Mouse (Mus musculus): ENCODE results near the gene Palmd.

Gene Palmd

DNA sequence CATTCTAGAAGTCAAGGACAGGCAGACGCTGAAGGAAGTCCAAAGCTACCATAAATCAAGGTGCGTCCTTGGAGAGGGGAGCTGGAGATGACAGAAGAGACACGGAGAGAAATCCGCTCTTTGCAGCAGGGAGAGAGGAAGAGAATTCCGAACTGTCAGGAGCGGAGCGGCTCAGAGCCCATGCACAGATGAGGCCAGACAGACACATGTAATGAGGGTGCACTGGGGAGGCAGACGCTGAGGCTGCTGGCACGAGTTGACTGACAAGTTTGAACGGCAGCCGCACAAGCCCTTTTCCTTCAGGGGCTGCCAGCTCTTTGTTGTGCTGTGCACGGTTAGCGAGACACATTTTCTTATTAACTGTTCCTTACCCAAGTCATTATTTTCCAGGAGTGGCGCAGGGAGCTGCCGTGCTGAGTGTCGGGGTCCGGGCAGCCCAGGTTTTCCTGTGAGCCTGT, at the start of gene Palmd:
Gene Palmd (minus strand): TSS at position 448 of the 458 bp plus-strand sequence.
- DNase-seq (ENCODE audit: low spot score in 2 of 2), result no peak

DNA sequence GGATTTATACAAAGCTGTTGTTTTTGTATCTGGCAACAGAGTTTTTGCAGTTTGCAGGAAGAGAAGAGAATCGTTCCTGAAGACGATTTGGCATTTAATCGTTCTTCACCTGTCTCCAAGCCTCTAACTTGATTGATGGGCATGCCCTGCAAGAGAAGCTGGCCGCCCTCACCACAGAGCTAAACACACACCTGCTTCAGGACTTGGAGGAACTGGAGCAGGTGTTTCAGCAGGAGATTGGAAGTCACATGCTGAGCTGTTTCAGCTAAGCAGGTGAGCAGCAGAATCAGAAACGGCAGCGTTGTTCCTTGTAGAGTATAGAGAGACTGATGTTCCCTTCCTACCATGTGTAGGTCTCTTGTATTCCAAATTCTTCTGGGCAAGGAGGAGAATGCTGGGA, 41.4 kb upstream of the Palmd start:
- no peak for DNase-seq (ENCODE audit: low spot score in 2 of 2)

DNA sequence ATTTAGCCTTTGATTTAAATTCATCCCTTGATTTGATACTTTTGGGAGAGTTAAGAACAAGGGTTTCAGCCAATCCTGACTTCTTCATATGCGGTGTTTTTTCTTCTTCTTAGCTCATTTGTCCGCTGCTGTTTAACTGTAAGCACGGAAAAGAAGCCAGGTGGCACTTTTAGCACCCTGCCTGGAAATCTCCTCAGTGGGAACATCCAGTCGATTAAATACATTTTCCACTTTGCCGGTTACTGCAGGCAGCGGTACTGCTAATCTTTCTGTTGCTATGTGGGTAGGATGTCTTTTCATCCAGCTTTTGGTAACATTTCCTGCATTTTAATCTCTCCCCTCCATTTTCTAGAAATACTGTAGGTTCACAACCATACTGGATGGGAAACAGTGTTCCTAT, 38.6 kb upstream of the Palmd start:
- no peak for DNase-seq (ENCODE audit: low spot score in 2 of 2)

DNA sequence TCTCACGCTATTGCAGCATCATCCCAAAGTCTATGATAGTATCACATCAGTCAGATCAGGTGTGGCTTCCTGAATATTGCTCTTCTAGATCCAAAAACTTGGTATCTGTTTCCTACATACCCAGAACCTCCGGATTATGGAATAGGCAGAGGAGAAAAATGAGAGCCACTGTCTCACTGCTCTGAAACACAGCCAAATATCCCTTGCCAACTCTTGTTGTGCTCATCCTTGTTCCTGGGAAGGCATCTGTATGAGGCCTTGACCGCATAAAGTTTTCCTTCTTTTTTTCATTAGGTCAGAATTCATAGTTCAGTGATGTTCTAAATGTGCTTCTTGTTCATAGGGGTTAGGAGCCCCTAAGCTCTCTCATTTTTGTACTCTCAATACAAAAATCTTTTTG, 37.8 kb upstream of the Palmd start:
- DNase-seq (ENCODE audit: low spot score in 2 of 2), result no peak

DNA sequence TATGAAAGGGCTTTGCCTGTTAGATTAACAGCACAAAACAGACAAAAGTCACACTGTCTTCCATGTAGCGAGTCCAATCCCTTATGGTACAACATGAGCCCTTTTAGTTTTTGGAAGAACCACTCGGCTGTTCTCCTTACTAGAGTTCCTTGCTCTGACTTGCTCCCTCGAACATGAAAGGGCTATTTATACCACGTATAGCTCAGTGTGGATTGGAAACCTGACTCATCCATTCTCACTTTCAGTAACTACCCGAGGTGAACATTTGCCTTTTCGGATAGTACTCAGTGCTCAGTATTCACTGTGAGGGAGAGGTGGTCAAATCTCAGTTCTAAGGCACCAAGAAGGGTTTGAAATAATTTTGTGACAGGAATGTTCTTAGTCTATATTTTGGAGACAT, 34.6 kb upstream of the Palmd start:
- no peak for DNase-seq (ENCODE audit: low spot score in 2 of 2)

DNA sequence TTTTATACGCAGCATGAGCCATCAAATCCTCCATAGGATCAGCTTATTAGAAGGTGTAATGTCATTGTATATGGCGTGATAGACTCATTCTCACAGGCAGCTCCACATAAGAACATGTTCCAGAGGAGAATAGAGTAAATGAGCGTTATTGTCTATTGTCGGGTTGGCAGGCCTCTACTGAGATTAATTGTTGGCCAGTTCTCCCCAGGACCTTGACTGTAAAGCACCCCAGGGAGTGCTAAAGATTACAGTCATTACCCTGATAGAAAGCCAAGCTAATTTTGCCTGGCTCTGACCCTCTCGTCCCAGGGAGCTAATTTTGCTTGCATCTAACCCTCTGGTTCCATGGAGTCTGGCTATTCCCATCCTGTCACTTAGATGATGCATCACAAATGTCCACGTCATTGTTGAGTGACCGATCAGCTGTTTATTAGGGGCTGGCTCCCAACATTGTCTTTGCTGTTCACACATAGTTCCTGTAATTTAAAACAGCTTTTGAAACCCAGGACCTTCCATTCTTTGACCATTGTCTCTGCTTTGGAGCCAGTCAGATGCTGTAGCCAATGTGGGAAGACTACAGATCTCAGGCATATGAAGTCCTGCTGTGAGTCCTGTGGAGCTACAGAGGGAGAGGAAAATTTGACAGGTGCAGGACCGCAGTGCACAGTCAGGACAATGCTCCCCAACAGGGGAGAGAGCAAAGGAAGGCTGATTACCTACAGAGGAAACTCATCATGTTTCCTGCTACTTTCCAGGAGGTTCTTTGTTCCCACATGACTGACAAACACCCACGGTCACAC, 33.1 kb upstream of the Palmd start:
- no peak for DNase-seq (ENCODE audit: low spot score in 2 of 2)

DNA sequence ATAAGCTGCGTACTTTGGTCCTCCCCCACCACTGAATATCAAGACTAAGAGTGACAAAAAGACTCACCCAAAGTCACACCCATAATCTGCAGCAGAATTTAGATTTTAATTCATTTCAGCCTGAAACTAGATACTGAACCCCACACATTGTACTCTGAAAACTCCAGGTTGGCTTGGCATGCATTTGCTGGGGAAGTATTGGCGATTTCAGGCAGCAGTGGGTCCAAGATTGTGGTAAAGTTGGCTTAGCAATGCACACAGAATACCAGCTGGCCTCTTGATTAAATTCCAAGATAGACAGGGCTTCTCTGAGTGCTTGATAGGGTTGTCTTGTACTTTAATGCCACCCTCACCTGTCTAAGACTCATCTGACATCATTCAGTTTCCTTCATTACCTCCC, 24.2 kb upstream of the Palmd start:
- no peak for DNase-seq (ENCODE audit: low spot score in 2 of 2)

DNA sequence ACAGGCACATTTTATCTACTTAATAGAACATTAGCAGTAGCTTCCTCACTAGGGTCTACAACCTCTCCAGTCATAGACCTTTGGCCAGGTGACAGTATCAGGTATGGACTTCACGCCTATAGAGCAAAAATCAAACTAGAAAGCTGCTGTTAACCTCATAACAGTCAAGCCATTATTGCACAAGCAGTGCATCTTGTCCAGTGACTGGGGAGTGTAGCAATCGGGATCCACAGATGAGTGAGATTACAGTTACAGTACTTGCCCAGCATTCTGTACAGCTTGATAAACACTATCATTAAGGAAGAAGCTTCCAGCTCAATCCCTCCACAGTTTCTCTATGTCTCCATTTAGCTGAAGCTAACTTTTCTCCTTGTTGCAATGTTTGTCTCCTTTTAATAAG, 22.4 kb upstream of the Palmd start:
- DNase-seq (ENCODE audit: low spot score in 2 of 2), result no peak

DNA sequence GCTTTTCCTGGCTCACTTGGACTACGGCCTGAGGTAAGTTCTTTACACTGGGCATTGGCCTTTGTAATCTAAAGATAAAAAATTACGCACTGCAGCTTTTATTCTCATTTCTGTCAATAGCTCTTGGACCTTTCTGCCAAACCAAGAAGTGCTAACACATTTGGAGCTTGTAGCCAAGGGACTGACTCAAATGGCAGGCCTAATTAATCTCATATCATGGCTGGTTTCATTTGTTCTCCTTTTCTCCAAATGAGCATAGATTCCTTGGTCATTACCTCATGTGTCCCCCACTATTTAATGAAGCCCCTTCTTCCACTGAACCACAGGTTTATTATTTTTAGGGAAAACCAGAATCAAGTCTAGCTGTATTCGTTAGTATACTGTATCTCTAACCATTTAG, 19.4 kb upstream of the Palmd start:
- DNase-seq (ENCODE audit: low spot score in 2 of 2), result no peak

DNA sequence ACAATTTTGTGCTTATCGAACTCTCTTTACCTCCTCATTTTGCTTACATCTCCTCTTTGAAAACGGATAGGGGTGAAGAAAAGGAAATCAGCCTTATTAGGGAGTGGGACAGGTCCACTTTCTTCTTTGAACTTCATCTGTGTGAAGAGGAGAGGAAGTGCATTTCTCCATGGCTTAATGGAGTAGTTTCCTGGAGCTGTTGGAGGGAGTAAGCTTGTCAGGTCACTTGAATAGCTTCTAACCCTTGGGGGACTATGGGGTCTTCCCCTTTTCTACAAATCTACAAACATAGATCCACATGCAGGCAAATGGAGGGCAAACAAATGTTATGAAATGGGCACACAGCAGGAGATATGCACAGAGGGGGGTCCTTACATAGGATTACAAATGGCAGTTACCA, 17.7 kb upstream of the Palmd start:
- DNase-seq (ENCODE audit: low spot score in 2 of 2), result no peak

DNA sequence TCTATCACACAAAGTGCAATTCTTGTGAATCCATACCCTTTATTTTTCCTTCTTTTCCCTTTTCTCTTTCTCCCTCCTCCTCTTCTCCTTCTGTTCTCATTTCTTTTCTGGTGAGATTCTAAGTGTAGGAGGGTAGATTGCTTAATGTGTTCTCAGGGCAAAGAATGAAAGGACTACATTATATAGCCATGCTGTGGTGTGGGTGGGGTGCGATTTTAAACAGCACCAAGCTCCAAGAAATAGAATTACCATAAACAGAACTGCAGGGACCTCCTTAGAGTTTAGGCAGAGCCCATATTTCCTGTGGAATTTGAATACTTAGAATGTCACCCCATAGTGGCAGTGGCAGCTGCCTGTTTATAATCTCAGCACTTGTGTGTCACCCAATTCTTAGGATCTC, 17.0 kb upstream of the Palmd start:
- no peak for DNase-seq (ENCODE audit: low spot score in 2 of 2)

DNA sequence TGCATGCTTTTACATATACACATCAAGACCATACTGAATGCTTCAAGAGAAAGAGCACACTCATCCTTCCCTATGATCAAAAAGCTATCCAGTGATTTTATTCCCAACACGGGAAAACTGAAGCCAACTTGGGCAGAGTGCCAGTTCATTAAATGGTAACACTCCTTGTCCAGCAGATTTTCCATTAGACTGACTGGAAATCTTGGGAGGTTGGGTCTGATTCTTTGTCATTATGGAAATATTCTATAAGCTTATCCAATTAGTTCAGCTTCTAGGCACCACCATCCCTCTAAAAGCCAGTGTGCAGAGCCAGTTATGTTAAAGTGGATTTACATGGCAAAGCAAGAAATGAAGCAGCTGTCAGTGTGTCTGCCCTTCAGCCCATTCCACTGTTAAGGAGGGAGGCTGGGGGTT, 16.3 kb upstream of the Palmd start:
- DNase-seq (ENCODE audit: low spot score in 2 of 2), result no peak

DNA sequence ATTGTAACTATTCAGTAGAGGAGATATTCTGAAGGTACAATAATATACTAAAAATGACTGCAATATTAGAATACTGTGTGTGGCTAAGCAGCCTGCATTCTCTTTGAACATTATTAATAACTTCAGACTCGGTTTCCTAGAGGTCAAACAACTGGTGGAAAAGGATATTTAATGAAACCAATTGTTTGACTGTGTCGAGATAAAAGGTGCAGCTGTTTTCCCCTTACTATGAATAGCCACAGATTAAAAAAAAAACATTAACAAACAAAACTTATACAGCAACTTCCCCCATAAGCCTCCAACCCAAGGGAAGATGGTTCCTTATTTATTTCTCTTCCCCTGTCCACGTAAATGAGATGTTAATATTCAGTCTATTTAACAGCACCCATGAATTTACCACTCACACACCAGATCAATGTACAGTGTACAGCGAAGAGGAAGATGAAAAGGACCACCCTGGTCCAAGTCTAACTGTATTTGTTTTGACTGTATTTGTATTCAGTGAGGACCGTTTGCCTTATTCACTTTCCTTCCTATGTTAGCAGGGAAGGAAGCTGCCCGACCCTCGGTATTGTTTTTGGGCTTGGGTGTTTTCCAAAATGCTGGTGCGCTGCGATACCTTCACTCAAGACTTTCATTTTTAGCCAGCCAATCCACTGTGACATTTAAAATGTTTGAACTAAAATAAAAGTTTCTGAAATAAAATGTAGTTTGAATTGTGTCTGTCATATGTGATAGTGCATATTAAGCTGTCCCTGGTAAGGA, 13.2 kb upstream of the Palmd start:
- DNase-seq (ENCODE audit: low spot score in 2 of 2), result no peak

DNA sequence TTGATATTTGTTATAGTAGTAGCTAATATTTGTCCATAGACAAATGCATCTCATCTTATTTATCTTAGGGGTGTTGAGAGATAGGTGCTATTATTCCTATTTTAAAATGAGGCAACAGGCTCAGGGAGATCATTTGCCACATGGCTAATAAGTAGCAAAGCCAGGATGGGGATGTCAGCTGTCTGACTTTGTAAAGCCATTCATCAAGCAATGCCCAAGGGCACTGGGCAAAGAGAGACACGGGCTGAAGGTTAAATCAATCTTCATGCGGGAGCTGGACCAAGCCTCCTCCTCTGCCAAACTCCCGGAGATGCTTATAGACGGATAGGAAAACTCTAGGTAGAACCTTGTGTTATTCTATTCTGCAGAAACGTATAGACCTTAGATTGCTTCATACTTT, 999 bp upstream of the Palmd start:
- no peak for DNase-seq (ENCODE audit: low spot score in 2 of 2)

DNA sequence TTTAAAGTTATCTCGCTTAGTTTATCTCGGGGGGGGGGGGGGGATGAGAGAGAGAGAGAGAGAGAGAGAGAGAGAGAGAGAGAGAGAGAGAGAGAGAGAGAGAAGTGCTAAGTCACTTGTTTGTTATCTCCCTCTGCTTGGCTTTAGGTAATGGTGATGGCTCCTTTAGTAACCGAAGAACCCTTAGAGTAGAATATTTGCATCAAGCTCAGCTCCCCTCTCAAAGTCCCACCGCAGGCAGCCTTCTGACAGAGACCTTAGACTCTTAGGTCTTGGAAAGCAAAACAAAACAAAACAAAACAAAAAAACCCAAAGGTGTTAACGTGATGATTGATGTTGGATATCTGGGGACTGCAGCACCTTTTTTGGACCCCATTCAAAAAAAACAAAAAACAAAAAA, 216 bp upstream of the Palmd start:
- no peak for DNase-seq (ENCODE audit: low spot score in 2 of 2)

DNA sequence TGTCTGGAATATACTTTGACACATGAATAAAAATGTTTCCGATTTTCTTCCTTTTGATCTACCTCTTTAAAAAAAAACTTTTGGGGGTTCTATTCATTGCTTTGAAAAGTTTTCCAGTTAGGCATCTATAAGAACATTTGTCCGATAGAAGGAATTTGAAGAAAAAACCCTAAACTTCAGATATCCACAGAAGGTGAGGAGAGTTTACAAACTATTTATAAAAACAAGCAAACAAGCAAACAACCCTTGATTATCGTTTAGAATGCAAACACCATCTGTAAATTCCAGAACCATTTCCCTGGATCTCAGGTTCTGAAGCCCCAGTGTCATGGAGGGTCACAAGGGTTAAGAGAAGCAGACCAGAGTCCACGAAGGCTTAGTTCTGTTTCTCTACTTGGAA, 820 bp downstream of the Palmd start, which contains the start of gene 4930455H04Rik:
Gene 4930455H04Rik (plus strand): TSS at position 301 of the 400 bp plus-strand sequence.
- DNase-seq (ENCODE audit: low spot score in 2 of 2), result no peak

DNA sequence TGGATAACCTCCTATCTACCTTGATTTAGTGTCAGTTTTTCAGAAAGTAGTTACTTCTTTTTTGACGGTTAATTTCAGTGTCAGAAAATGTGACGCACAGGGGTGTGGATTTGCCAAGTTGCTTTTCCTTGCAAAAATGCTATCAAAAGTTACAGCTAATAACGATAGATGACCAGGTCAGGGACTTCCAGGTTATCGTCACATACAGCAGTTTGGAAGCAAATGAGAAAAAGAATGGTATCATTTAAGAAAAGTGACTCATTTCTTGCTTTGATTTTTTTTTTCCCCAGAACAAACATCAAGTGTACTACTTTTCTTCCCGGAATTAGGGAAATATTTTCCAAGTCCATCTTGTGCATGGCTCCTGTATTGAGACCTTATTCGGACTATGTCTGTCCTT, 1.4 kb downstream of the Palmd start:
- no peak for DNase-seq (ENCODE audit: low spot score in 2 of 2)

DNA sequence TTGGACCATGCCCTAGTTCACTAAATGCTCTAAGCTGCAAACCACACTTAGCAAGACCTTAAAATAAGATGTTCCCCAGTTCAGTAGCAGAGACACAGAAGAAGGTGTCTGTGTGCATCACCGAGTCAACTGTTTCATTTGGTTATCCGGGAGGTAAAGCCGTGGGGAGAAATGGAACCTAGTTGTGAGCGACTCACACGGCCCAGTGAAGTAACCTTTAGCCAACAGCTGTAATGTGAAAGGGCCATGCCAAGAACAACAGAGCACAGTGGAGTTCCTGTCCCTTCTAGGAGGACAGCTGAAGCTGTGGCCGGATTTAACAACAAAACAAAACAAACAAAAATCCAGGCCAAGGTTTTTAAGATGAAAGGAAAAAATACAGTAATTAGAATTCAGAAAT, 2.0 kb downstream of the Palmd start:
- DNase-seq (ENCODE audit: low spot score in 2 of 2), result no peak

DNA sequence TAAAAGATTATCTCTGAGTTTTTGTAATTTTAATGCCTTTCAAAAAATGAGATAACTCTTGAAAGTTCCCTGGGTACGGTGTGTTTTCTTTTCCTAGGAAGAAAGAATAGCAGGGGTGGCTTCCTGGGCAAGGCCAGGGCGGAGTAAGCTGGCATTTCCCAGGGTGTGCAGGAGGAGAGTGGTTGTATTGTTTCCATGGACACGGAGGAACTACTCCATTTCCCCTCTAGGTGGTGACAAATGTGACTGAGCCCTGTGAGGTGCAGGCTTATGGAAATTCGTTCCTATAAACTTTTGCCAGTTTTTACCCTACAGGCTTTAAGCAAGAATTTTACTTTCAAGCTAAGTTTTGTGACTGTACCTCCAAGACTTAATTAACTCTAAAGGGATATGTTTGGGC, 2.6 kb downstream of the Palmd start:
- DNase-seq (ENCODE audit: low spot score in 2 of 2), result no peak

DNA sequence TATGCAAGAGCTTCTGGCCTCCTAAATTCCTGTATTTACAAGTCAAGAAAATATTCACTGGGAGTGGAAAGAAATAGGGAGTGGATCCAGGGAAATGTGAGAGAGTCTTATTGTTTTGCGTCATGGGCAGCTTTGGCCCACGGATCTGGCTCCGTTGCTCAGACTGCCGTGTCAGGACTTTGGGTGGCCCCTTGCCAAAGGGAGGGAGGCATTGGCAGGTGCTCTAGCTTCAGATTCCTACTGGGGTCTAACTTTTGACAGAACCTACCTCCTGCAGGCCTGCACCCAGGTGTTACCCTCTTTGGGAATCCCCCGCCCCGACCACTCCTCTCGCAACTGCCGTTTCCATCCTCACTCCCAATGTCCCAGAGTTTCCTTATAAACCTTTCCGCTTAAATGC, 4.4 kb downstream of the Palmd start:
- no peak for DNase-seq (ENCODE audit: low spot score in 2 of 2)

DNA sequence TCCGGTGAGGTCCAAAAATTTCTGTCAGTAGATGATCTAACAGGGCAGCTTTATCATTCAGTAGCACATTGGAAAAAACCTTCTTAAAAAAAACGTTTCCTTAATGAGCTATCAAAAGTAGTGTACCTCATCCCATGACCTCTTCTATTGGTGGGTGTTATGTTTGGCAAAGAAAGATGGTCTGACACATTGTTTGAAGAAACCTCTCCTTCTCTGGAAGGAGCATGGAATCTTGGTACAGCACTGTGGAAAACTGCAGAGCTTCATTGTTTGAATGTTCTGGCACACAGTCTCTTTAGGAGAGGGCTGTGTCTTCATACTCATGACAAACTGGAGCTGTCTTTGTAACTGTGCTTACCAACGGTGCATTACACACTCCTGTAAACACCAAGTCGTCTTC, 5.6 kb downstream of the Palmd start:
- DNase-seq (ENCODE audit: low spot score in 2 of 2), result no peak

DNA sequence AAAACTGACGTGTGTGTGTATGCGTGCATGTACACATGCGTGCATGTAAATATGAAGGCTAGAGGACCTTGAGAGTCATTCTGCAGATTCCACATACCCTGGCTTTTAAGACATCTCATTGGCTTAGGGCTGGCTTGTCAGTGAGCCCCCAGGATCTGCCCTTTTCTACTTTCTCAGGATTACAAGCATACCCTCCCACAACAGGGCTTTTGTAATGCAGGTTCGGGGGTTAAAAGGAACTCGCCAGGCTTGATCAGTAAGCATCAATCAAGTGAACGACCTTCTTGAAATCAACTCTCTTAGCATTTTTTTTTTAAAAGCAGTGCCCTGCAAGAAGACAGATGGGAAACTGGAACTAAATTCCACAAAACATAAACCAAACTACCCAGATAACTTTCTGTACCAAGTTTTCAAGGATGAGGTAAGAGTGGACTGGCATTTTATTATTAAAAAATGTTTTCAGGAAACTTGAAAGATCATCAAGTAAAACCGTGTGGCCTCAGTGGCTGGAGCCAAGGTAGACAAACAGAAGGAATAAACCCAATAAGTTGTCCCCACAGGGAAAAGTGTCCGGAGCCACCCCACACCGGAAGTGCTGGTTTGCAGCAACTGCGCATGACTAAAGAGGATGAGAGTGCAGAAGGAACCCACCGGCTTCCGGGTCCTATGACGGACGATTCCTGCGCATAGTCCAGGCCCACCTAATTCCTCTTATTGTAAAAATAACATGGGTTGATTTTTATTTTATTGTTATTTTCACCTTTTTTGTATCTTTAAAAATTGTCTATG, 7.2 kb downstream of the Palmd start:
- DNase-seq (ENCODE audit: low spot score in 2 of 2), result no peak
